Mouse (Mus musculus): ENCODE results near the gene Neil1.

DNA sequence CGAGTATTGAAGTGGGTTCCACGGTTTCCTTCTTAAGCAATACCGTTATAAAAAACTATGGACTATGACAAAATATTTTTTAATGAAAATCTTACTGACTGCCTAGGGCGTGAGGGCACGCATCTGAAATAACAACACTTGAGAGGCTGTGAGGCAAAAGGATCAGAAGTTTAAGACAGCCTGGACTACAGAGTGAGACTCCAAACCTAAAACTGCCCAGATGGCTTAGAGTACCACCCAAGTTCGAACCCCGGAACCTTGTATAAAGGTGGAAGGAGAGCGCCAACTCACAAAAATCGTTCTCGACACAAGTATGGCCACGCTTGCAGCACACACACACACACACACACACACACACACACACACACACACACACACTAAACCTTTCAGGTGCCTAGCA lies 10.4 kb upstream of the Neil1 start:
- TF ChIP-seq CTCF (IDR thresholded peaks at IDR 0.05; ENCODE audit: low read depth, low read length), result no peak
- TF ChIP-seq POLR2A (IDR thresholded peaks at IDR 0.05; ENCODE audit: borderline replicate concordance, low read depth, low read length), result no peak
